Mouse (Mus musculus) CH12.LX (cell line): ENCODE data around the gene Lef1. TPM values are rescaled to one million over a fixed set of nuclear protein-coding genes. Genes with fewer than 3 reads are reported as not detected.
A peak's percentile ranks its signal among the peaks of the same experiment; 100 is the strongest.

Experiments used
- DNase-seq: peaks from one replicate; pipeline ENCODE4 v3.0.0-alpha.2; 2013; ENCODE audit errors: extremely low read depth
- H3K27ac ChIP-seq: 2 replicates; pipeline ENCODE4 v1.5.1; 2012; ENCODE audit warnings: low read depth, mild to moderate bottlenecking, control low read depth, moderate library complexity; ENCODE audit not compliant: insufficient read depth
- H3K27me3 ChIP-seq: replicated peaks from 2 replicates; pipeline ENCODE3; 2012; ENCODE audit warnings: inconsistent platforms
- H3K36me3 ChIP-seq, 2 experiments: replicated peaks in 1 of 2; 2 replicates each; pipeline versions ENCODE3 to v1.6.1; 2012; ENCODE audit warnings: inconsistent platforms in 1 of 2, low read length in 1 of 2, mild to moderate bottlenecking in 1 of 2, mixed read lengths in 1 of 2, moderate library complexity in 1 of 2; ENCODE audit not compliant: control insufficient read depth in 1 of 2, insufficient read depth in 1 of 2
- H3K4me1 ChIP-seq, 2 experiments: 2 replicates each; pipeline ENCODE4 v1.6.1; 2012; ENCODE audit warnings: inconsistent platforms in 1 of 2, moderate library complexity in 1 of 2; ENCODE audit not compliant: insufficient read depth in 2 of 2, control insufficient read depth in 1 of 2
- H3K4me2 ChIP-seq: 2 replicates; pipeline ENCODE4 v1.6.1; 2012; ENCODE audit warnings: low read depth, mild to moderate bottlenecking, control low read depth; ENCODE audit not compliant: poor library complexity, insufficient read depth, severe bottlenecking
- H3K4me3 ChIP-seq, 3 experiments: fragments of 150-350 bp in 1 of 3; sonication (generic) in 1 of 3; replicated peaks in 1 of 3; 2 replicates each; pipeline versions ENCODE3 to v1.5.1; 2011 to 2012; ENCODE audit warnings: low read depth in 2 of 3, low read length in 2 of 3, mild to moderate bottlenecking in 2 of 3, moderate library complexity in 2 of 3, control low read depth in 1 of 3, improper control_type of control experiment in 1 of 3, inconsistent platforms in 1 of 3, mixed read lengths in 1 of 3; ENCODE audit not compliant: poor library complexity in 1 of 3
- H3K79me2 ChIP-seq: replicated peaks from 2 replicates; pipeline ENCODE4 v1.6.1; 2012; ENCODE audit warnings: mild to moderate bottlenecking, moderate library complexity; ENCODE audit not compliant: control insufficient read depth, poor library complexity, insufficient read depth, severe bottlenecking; ENCODE audit errors: extremely low read depth
- H3K9ac ChIP-seq: 2 replicates; pipeline ENCODE4 v1.6.1; 2012; ENCODE audit warnings: low read depth, mild to moderate bottlenecking, control low read depth, moderate library complexity; ENCODE audit not compliant: insufficient read depth
- H3K9me3 ChIP-seq: replicated peaks from 2 replicates; pipeline ENCODE3; 2012; ENCODE audit warnings: low read length, inconsistent platforms, mixed read lengths
- BHLHE40 ChIP-seq: IDR thresholded peaks from 2 replicates; pipeline ENCODE4 v1.6.1; 2011; ENCODE audit warnings: mild to moderate bottlenecking, low read depth, low read length, improper control_type of control experiment
- CHD1 ChIP-seq: IDR thresholded peaks from 2 replicates; pipeline ENCODE4 v1.6.1; 2012; ENCODE audit warnings: low read depth, low read length, improper control_type of control experiment, inconsistent platforms
- CHD2 ChIP-seq: IDR thresholded peaks from 2 replicates; pipeline ENCODE4 v1.6.1; 2011; ENCODE audit warnings: low read length, improper control_type of control experiment
- E2F4 ChIP-seq: IDR thresholded peaks from 2 replicates; pipeline ENCODE4 v1.6.1; 2011; ENCODE audit warnings: low read depth, low read length, improper control_type of control experiment; ENCODE audit not compliant: insufficient replicate concordance
- ELF1 ChIP-seq: IDR thresholded peaks from 2 replicates; pipeline ENCODE4 v1.6.1; 2014; ENCODE audit warnings: low read depth, mild to moderate bottlenecking, inconsistent platforms, low read length, improper control_type of control experiment
- ETS1 ChIP-seq: conservative IDR thresholded peaks from 2 replicates; pipeline ENCODE4 v1.6.1; 2012; ENCODE audit warnings: low read depth, mild to moderate bottlenecking, inconsistent platforms, low read length, improper control_type of control experiment, moderate library complexity
- HCFC1 ChIP-seq: IDR thresholded peaks from 2 replicates; pipeline ENCODE4 v1.6.1; 2012; ENCODE audit warnings: low read depth, mild to moderate bottlenecking, inconsistent platforms, low read length, improper control_type of control experiment
- IRF4 ChIP-seq: IDR thresholded peaks from 2 replicates; pipeline ENCODE4 v1.6.1; 2014; ENCODE audit warnings: low read depth, mild to moderate bottlenecking, inconsistent platforms, low read length, improper control_type of control experiment
- JUN ChIP-seq: IDR thresholded peaks from 2 replicates; pipeline ENCODE4 v1.6.1; 2011; ENCODE audit warnings: low read depth, mild to moderate bottlenecking, low read length, improper control_type of control experiment, moderate library complexity; ENCODE audit not compliant: insufficient read depth
- JUND ChIP-seq: conservative IDR thresholded peaks from 2 replicates; pipeline ENCODE4 v1.6.1; 2011; ENCODE audit warnings: low read depth, low read length, improper control_type of control experiment
- MAFK ChIP-seq: IDR thresholded peaks from 2 replicates; pipeline ENCODE4 v1.6.1; 2011; ENCODE audit warnings: low read length, improper control_type of control experiment; ENCODE audit not compliant: insufficient replicate concordance
- MAX ChIP-seq: IDR thresholded peaks from 2 replicates; pipeline ENCODE4 v1.6.1; 2011; ENCODE audit warnings: low read length, improper control_type of control experiment
- MAZ ChIP-seq: IDR thresholded peaks from 2 replicates; pipeline ENCODE4 v1.6.1; 2012; ENCODE audit warnings: low read depth, mild to moderate bottlenecking, inconsistent platforms, low read length, improper control_type of control experiment, moderate library complexity
- MEF2A ChIP-seq: IDR thresholded peaks from 2 replicates; pipeline ENCODE4 v1.6.1; 2014; ENCODE audit warnings: low read depth, mild to moderate bottlenecking, inconsistent platforms, low read length, improper control_type of control experiment, borderline replicate concordance
- MXI1 ChIP-seq: IDR thresholded peaks from 2 replicates; pipeline ENCODE4 v1.6.1; 2011; ENCODE audit warnings: mild to moderate bottlenecking, low read depth, low read length, improper control_type of control experiment
- MYC ChIP-seq: IDR thresholded peaks from 2 replicates; pipeline ENCODE4 v1.6.1; 2011; ENCODE audit warnings: low read depth, mild to moderate bottlenecking, improper control_type of control experiment, low read length
- NELFE ChIP-seq: IDR thresholded peaks from 2 replicates; pipeline ENCODE4 v1.6.1; 2011; ENCODE audit warnings: low read depth, low read length, improper control_type of control experiment
- NRF1 ChIP-seq: IDR thresholded peaks from 2 replicates; pipeline ENCODE4 v1.6.1; 2014; ENCODE audit warnings: low read depth, mild to moderate bottlenecking, inconsistent platforms, low read length, improper control_type of control experiment, moderate library complexity
- PAX5 ChIP-seq: IDR thresholded peaks from 2 replicates; pipeline ENCODE4 v1.6.1; 2012; ENCODE audit warnings: low read length, inconsistent platforms, mixed read lengths
- POLR2A ChIP-seq: IDR thresholded peaks from 2 replicates; pipeline ENCODE4 v1.6.1; 2011; ENCODE audit warnings: low read depth, mild to moderate bottlenecking, improper control_type of control experiment, low read length
- POLR2AphosphoS2 ChIP-seq: IDR thresholded peaks from 2 replicates; pipeline ENCODE4 v1.6.1; 2011; ENCODE audit warnings: low read depth, low read length, improper control_type of control experiment
- RAD21 ChIP-seq: IDR thresholded peaks from 2 replicates; pipeline ENCODE4 v1.6.1; 2011; ENCODE audit warnings: low read depth, mild to moderate bottlenecking, low read length, improper control_type of control experiment, moderate library complexity
- RCOR1 ChIP-seq: conservative IDR thresholded peaks from 2 replicates; pipeline ENCODE4 v1.6.1; 2012; ENCODE audit warnings: low read depth, mild to moderate bottlenecking, inconsistent platforms, low read length, improper control_type of control experiment
- SIN3A ChIP-seq: IDR thresholded peaks from 2 replicates; pipeline ENCODE4 v1.6.1; 2012; ENCODE audit warnings: low read length, improper control_type of control experiment, inconsistent platforms
- SMC3 ChIP-seq: IDR thresholded peaks from 2 replicates; pipeline ENCODE4 v1.6.1; 2011; ENCODE audit warnings: low read depth, low read length, improper control_type of control experiment
- TBP ChIP-seq: conservative IDR thresholded peaks from 2 replicates; pipeline ENCODE4 v1.6.1; 2011; ENCODE audit warnings: low read depth, low read length, improper control_type of control experiment
- TCF12 ChIP-seq: IDR thresholded peaks from 2 replicates; pipeline ENCODE4 v1.6.1; 2014; ENCODE audit warnings: low read depth, mild to moderate bottlenecking, inconsistent platforms, low read length, improper control_type of control experiment
- UBTF ChIP-seq: IDR thresholded peaks from 2 replicates; pipeline ENCODE4 v1.6.1; 2012; ENCODE audit warnings: low read depth, mild to moderate bottlenecking, inconsistent platforms, low read length, improper control_type of control experiment, moderate library complexity
- USF1 ChIP-seq: IDR thresholded peaks from 2 replicates; pipeline ENCODE4 v1.6.1; 2014; ENCODE audit warnings: low read depth, mild to moderate bottlenecking, inconsistent platforms, low read length, improper control_type of control experiment
- USF2 ChIP-seq: conservative IDR thresholded peaks from 2 replicates; pipeline ENCODE4 v1.6.1; 2011; ENCODE audit warnings: low read depth, low read length, improper control_type of control experiment
- ZKSCAN1 ChIP-seq: IDR thresholded peaks from 2 replicates; pipeline ENCODE4 v1.6.1; 2012; ENCODE audit warnings: low read depth, inconsistent platforms, low read length, improper control_type of control experiment, borderline replicate concordance
- ZMIZ1 ChIP-seq: IDR thresholded peaks from 2 replicates; pipeline ENCODE4 v1.6.1; 2012; ENCODE audit warnings: low read depth, mild to moderate bottlenecking, inconsistent platforms, low read length, improper control_type of control experiment
- ZNF384 ChIP-seq: IDR thresholded peaks from 2 replicates; pipeline ENCODE4 v1.6.1; 2012; ENCODE audit warnings: low read depth, low read length, improper control_type of control experiment, inconsistent platforms
- dilution Hi-C: fragments of 300-500 bp; cut with MboI; formaldehyde crosslinking; loops from 2 replicates; pipeline ENCODE4 v1.14.3; 2020; ENCODE audit warnings: low sequenced_read_pairs; ENCODE audit not compliant: extremely low pct_unique_long_range_greater_than_20kb, extremely low pct_ligation_motif_present
- in situ Hi-C: fragments of 300-500 bp; cut with MboI; formaldehyde crosslinking; loops from 3 replicates; pipeline ENCODE4 v1.14.3; 2019; ENCODE audit warnings: low sequenced_read_pairs, low pct_ligation_motif_present, low pct_unique_long_range_greater_than_20kb, mixed read lengths
- polyA plus RNA-seq: library from polyadenylated mRNA; unstranded; fragments of >175 nt; gene quantifications from 2 replicates; pipeline ENCODE4 v1.2.1, GENCODE M21; 2012; ENCODE audit warnings: low read depth; ENCODE audit not compliant: insufficient read length
- total RNA-seq, 2 experiments: library from RNA; depleted of rRNA; stranded (reverse); fragments of 300-350 nt in 1 of 2; fragments of >200 nt in 1 of 2; gene quantifications; 2 replicates each; pipeline ENCODE4 v1.2.3; 2012 to 2014

Lef1 gene
- total and polyA plus RNA-seq, 3 experiments = 1.8 to 14.5 (median 4.4) TPM

- TF ChIP-seq ZMIZ1 (no peak), ZKSCAN1 (no peak), CHD1 (0 out of 2 replicates have a peak, but pooled peaks have one; percentile 26), USF2 (no peak), CHD2 (no peak), MAX (peak; percentile 95), POLR2A (no peak), MEF2A (0 out of 2 replicates have a peak, but pooled peaks have one; percentile 9), TCF12 (peak; percentile 38; the same call in 1 of the 2 replicates), RAD21 (no peak), JUN (no peak), BHLHE40 (peak; percentile 58), ELF1 (no peak), ZNF384 (no peak), UBTF (peak; percentile 82), USF1 (peak; percentile 13; the same call in 1 of the 2 replicates), NRF1 (no peak), TBP (no peak), HCFC1 (0 out of 2 replicates have a peak, but pooled peaks have one; percentile 8), IRF4 (no peak), POLR2AphosphoS2 (no peak), PAX5 (no peak), ETS1 (0 out of 2 replicates have a peak, but pooled peaks have one; percentile 13), RCOR1 (no peak), MYC (peak; percentile 68), SIN3A (peak; percentile 88; the same call in 1 of the 2 replicates), E2F4 (no peak), JUND (no peak), MXI1 (peak; percentile 99), SMC3 (no peak), MAZ (0 out of 2 replicates have a peak, but pooled peaks have one; percentile 61), MAFK (no peak), NELFE (0 out of 2 replicates have a peak, but pooled peaks have one; percentile 27)
- H3K27me3 ChIP-seq = peaks cover 61% of the 10 kb centered on the region
- peak overlapping the region; percentile 74 for H3K4me2 ChIP-seq
- H3K9ac ChIP-seq = peak overlapping the region; percentile 68
- dilution Hi-C loops = no loop called here
- in situ Hi-C loops = no loop called here
- peaks cover 24% of the 10 kb centered on the region for H3K79me2 ChIP-seq
- H3K27ac ChIP-seq = peak overlapping the region; percentile 62
- H3K9me3 ChIP-seq = peaks cover 11% of the 10 kb centered on the region
- peaks cover 3 to 10% of the 10 kb centered on the region in 2 experiments for H3K36me3 ChIP-seq
- H3K4me1 ChIP-seq = peaks cover 7 to 28% of the 10 kb centered on the region in 2 experiments
- DNase-seq = no peak
- peak overlapping the region; percentile 49 to 76 (median 52) for H3K4me3 ChIP-seq
These were observed 1.7 kb downstream of the Lef1 start for GRCm38 (mm10) chr3:131111851-131112572.
